Mouse (Mus musculus) midbrain, embryonic 13.5 days (tissue): ENCODE data around the gene Rrp12. TPM values are rescaled to one million over a fixed set of nuclear protein-coding genes. Genes with fewer than 3 reads are reported as not detected.

ENCODE experiments used
- ATAC-seq: fragments of 200-750 bp; cut with Nextera tagmentation; 2 replicates; pipeline ENCODE4 v1.8.0; 2017; ENCODE audit warnings: mild to moderate bottlenecking, moderate TSS enrichment, moderate library complexity
- H3K27ac ChIP-seq: fragments of 300-500 bp; sonication (generic); 2 replicates; pipeline ENCODE4 v1.5.1; 2015; ENCODE audit warnings: inconsistent platforms, mild to moderate bottlenecking, moderate library complexity
- H3K27me3 ChIP-seq: fragments of 300-500 bp; sonication (generic); 2 replicates; pipeline ENCODE4 v1.6.1; 2015; ENCODE audit warnings: mild to moderate bottlenecking, inconsistent platforms
- H3K36me3 ChIP-seq: fragments of 300-500 bp; sonication (generic); 2 replicates; pipeline ENCODE4 v1.6.1; 2015; ENCODE audit warnings: mild to moderate bottlenecking, inconsistent platforms
- H3K4me1 ChIP-seq: fragments of 300-500 bp; sonication (generic); replicated peaks from 2 replicates; pipeline ENCODE4 v1.6.1; 2015; ENCODE audit warnings: inconsistent platforms
- H3K4me2 ChIP-seq: fragments of 300-500 bp; sonication (generic); replicated peaks from 2 replicates; pipeline ENCODE4 v1.6.1; 2015; ENCODE audit warnings: moderate library complexity, mild to moderate bottlenecking, inconsistent platforms
- H3K4me3 ChIP-seq: fragments of 300-500 bp; sonication (generic); replicated peaks from 2 replicates; pipeline ENCODE4 v1.5.1; 2015; ENCODE audit warnings: mild to moderate bottlenecking, inconsistent platforms
- H3K9ac ChIP-seq: fragments of 300-500 bp; sonication (generic); replicated peaks from 2 replicates; pipeline ENCODE4 v1.6.1; 2015; ENCODE audit warnings: mild to moderate bottlenecking, inconsistent platforms
- H3K9me3 ChIP-seq: fragments of 300-500 bp; sonication (generic); 2 replicates; pipeline ENCODE4 v1.6.1; 2016; ENCODE audit warnings: mild to moderate bottlenecking, inconsistent platforms
- WGBS: fragments of 180-500 bp; shearing (Covaris S2); methylation state at CpG from one replicate; pipeline ENCODE4 v1.1.7; 2015; 5-methylcytosine and 5-hydroxymethylcytosine counted together
- polyA plus RNA-seq: library from polyadenylated mRNA; unstranded; fragments of >200 nt; fragmentation: Nextera tagmentation; extraction: Ambion mirVana; gene quantifications from 2 replicates; pipeline ENCODE4 v1.2.1, GENCODE M21; 2015

Rrp12 gene
- polyA plus RNA-seq, 1 experiment from 2014 or later = 15.7 TPM

DNA sequence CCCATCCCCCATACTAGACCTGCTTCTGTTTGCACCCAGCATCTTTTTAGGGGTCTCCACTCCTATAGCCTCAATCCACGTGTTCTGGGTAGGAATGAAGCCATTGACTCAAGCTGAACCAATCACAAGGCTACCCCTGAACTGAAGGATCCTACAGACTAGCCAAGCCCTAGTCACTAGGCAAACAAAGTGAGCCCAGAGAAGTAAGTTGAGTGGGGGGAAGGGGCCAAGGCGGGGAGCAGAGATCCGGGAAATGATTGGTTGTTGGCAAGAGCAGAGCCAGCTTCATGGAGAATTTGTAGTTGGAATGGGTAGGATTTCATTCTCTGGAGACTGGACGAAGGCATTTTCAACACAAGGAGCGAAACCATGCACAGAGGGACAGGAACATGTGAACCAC lies 79.1 kb downstream of the Rrp12 start:
- no peak overlapping the region for H3K27ac ChIP-seq
- WGBS = 57% methylated on average over 5 of the region's 5 CpGs
- no peak overlapping the region for H3K4me3 ChIP-seq
- no peak overlapping the region for H3K9ac ChIP-seq
- no peak overlapping the region for H3K4me2 ChIP-seq
- ATAC-seq = no peak
- H3K9me3 ChIP-seq = no peaks in the 10 kb centered on the region
- no peaks in the 10 kb centered on the region for H3K36me3 ChIP-seq
- H3K4me1 ChIP-seq = peaks cover 10% of the 10 kb centered on the region; the same call in 1 of the 2 replicates
- no peaks in the 10 kb centered on the region for H3K27me3 ChIP-seq

GRCm38 (mm10) chr19:41816410-41816809 lies 79.6 kb downstream of the Rrp12 start:
- no peaks in the 10 kb centered on the region for H3K36me3 ChIP-seq
- no peak overlapping the region for H3K4me3 ChIP-seq
- H3K27ac ChIP-seq = no peak overlapping the region
- H3K4me2 ChIP-seq = no peak overlapping the region
- no peaks in the 10 kb centered on the region for H3K27me3 ChIP-seq
- no peaks in the 10 kb centered on the region for H3K9me3 ChIP-seq
- H3K4me1 ChIP-seq = peaks cover 10% of the 10 kb centered on the region; the same call in 1 of the 2 replicates
- H3K9ac ChIP-seq = no peak overlapping the region
- 80% methylated on average over 5 of the region's 5 CpGs for WGBS
- no peak for ATAC-seq

DNA sequence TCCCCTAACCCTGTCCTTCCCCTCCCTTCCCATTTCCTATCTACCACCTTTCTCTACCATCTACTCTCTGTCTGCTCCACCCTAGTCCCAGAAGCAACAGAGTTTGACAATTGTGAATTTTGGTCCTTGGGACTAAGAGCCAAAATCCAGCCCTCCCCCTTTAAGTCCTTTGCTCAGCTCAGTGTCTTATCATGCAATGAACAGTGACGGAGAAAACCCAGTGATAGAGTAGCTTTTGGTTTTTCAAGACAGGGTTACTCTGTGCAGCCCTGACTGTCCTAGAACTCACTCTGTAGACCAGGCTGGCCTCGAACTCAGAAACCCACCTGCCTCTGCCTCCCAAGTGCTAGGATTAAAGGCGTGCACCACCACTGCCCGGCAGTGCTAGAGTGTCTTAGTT lies 82.6 kb downstream of the Rrp12 start:
- H3K9me3 ChIP-seq = no peaks in the 10 kb centered on the region
- no peak overlapping the region for H3K4me3 ChIP-seq
- no peaks in the 10 kb centered on the region for H3K36me3 ChIP-seq
- WGBS = 91% methylated on average over 4 of the region's 4 CpGs
- H3K4me2 ChIP-seq = no peak overlapping the region
- no peak for ATAC-seq
- H3K4me1 ChIP-seq = no peaks in the 10 kb centered on the region
- no peak overlapping the region for H3K27ac ChIP-seq
- no peak overlapping the region for H3K9ac ChIP-seq
- H3K27me3 ChIP-seq = no peaks in the 10 kb centered on the region

Other genes with a start within 250 kb of the Rrp12 start
- 13.2 and 23.8 TPM in 2 replicates for gene Slit1, start 152.5 kb downstream of the Rrp12 start, polyA plus RNA-seq
- 11.0 and 11.6 TPM in 2 replicates for gene Arhgap19, start 94.1 kb downstream of the Rrp12 start, polyA plus RNA-seq
- 26.2 and 29.0 TPM in 2 replicates for gene Frat1, start 66.2 kb downstream of the Rrp12 start, polyA plus RNA-seq
- gene Frat2, start 48.0 kb downstream of the Rrp12 start, polyA plus RNA-seq = 7.6 and 10.4 TPM in 2 replicates
- gene Pgam1, start 15.8 kb upstream of the Rrp12 start, polyA plus RNA-seq = 445 and 453 TPM in 2 replicates
- 68.5 and 70.0 TPM in 2 replicates for gene Exosc1, start 37.2 kb upstream of the Rrp12 start, polyA plus RNA-seq
- gene Zdhhc16, start 37.3 kb upstream of the Rrp12 start, polyA plus RNA-seq = 86.1 and 87.6 TPM in 2 replicates
- gene Mms19, start 85.0 kb upstream of the Rrp12 start, polyA plus RNA-seq = 32.4 and 34.8 TPM in 2 replicates
- gene Ubtd1, start 85.6 kb upstream of the Rrp12 start, polyA plus RNA-seq = 6.4 and 7.3 TPM in 2 replicates
- gene Ankrd2, start 139.8 kb upstream of the Rrp12 start, polyA plus RNA-seq = 0.19 and 0.31 TPM in 2 replicates
- gene Hoga1, start 149.4 kb upstream of the Rrp12 start, polyA plus RNA-seq = 0.58 and 0.89 TPM in 2 replicates
- not detected in 2 replicates for gene 4933411K16Rik, start 156.1 kb upstream of the Rrp12 start, polyA plus RNA-seq
- gene Morn4, start 190.2 kb upstream of the Rrp12 start, polyA plus RNA-seq = 128 TPM in 2 replicates
- gene Pi4k2a, start 194.3 kb upstream of the Rrp12 start, polyA plus RNA-seq = 23.6 and 29.9 TPM in 2 replicates
- 4.9 and 5.1 TPM in 2 replicates for gene Avpi1, start 232.9 kb upstream of the Rrp12 start, polyA plus RNA-seq